Mouse (Mus musculus): Measurements from ENCODE around the gene Gm38431.
"Not testable (repeated sequence)": the region's sequence is repeated elsewhere in the genome, so short reads cannot be mapped to it uniquely, and the experiment has no call there.

Gene Gm38431

DNA sequence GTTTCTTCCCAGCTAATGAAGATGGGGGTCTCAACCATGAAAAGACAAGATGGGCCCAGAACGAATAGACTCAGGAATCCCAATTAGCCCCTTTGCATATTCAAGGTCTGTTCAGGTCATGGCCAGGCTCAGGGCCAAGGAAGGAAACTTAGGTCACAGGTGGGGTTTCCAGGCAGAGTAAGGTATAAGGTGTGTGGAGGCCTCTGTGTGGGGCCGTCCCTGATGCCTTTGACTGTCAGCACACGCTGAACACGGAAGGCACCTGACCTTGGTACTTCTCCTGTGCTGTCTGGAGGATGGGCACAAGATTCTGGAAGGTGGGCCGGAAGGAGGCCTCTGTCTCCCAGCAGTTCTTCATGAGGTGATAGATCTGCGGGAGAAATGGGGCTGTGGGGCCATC, 13.0 kb upstream of the Gm38431 start:
- no peak for DNase-seq

- DNase-seq = no peak
Measured at GRCm38 (mm10) chr9:21102076-21102475, 10.3 kb upstream of the Gm38431 start.

- no peak for DNase-seq
Measured at GRCm38 (mm10) chr9:21100447-21101161, 8.8 kb upstream of the Gm38431 start.

- DNase-seq = no peak
Measured at GRCm38 (mm10) chr9:21097793-21098192, 6.0 kb upstream of the Gm38431 start.

DNA sequence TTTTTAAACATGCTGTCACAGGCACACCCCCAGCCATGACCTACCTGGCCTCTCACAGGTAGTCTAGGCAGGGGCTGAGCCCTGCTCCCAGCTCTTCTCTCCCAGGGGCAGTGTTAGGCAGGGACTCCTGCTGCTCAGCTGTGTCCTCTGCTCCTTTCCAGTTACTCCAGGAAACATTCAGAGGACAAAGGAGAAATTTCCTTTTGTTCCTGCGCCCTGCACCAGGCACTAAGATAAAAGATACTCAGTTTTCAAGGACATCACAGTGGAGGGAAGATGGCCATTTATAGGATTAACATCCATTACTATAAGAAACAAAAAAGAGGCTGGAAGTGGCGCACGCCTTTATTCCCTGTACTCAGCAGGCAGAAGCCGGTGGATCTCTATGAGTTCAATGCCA, 4.2 kb upstream of the Gm38431 start:
- DNase-seq = no peak

DNA sequence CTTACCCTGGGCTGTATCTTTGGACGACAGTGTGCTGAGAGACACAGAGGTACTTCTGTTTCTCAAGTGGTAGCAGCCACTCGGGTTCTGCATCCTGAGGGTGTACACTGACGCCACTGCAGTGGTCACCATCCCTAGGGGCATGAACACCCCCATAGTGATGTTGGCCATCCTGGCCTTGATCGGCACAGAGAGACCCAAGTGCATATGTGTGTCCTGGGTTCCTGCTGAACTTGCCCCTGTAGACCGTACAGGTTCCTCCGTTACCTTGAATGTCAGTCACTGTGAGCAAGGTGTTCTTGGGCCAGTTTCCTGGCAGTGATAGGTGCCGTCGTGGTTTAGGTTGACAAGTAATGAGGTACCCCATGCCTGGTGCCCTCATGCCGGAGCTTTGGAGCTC, 1.6 kb upstream of the Gm38431 start:
- no peak for DNase-seq

DNA sequence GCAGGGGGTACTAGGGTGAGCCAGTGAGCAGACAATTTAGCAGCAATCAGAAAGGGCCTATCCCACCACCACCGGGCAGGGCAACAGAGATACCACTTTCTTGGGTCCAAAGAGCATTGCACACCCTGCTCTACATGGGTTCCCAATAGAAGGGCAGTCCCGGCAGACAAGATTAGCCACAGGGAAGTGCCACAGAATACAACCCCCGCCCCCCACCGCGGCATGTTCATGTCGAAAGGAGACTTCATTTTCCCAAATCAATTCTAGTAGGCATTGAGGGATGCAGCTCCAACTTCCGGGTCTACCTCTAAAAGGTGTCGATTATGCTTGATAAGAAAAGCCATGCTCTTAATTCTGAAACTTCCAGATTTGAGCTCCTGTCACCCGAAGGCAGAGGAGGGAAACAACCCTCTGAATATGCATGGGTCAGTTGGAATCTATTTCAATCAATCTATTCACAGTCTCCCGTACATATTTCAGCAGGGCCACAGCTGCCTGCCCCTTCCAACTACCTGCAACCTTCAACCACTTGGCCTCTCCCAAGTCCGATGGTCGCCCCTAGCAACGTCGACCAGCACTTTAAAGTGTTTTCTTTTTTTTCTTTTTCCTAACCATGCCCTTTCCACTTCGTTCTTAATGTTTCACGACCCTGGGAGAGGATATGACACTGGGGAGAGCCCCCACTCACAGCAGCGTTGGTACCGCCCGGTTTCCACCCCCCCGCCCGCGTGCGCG, 658 bp downstream of the Gm38431 start:
- no peak for DNase-seq

DNA sequence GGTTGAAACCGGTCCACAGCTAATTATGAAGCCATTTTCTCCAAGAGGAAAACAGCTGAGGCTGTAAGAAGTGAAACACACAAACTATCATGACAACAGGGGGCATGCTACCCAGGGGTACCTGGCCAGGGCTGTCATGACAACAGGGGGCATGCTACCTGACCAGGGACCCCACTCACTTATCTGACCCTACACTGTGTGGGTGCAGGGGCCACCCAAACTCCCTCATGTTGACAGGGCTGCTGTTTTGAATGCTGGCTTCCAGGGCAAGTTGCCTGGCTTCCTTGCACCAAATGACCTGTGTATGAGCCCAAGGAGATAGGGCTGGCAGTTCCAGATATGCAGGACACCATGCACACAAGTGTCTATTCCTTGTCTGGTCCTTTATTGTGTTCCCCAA, 1.3 kb downstream of the Gm38431 start:
- no peak for DNase-seq

DNA sequence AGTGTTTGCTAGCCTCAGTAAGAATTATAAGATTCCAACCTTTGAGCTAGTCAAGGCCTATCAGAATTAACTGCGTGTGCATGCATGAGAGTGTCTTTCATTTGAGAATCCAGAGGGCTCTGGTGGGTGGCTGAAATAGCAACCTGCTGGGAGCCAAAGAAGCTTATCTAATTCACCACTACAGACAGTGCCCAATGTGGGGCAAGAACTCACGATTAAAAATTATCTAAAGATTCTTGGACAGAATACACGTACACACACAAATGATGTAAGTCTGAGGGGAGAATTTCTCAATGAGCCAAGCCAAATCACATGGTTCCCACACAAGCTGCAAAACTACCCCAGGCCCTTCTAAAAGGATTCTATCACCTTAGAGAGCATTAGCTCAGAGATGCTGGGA, 8.5 kb downstream of the Gm38431 start:
- DNase-seq = no peak

DNA sequence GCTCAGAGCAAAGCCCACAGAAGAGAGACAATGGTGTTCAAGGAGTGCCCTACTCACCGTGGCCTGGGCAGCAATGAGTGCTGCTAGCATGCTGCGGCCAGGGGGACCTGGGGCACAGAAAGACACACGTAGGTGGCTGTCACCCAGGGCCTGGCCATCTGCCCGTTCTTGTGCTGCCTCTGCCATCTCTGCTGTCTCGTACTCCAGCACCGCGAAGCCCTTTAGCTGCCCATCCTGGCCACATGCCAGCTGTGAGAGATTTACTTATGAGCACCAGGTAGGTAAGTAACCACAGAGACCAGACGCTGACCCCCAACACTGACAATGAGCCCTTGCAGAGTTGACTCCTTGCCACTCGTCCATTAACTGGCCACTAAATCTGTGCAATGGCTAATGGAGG, 10.7 kb downstream of the Gm38431 start:
- DNase-seq = peak in 1 of 2 experiments; percentile 20

- DNase-seq = no peak
Measured at GRCm38 (mm10) chr9:21075625-21076024, 16.2 kb downstream of the Gm38431 start.

DNA sequence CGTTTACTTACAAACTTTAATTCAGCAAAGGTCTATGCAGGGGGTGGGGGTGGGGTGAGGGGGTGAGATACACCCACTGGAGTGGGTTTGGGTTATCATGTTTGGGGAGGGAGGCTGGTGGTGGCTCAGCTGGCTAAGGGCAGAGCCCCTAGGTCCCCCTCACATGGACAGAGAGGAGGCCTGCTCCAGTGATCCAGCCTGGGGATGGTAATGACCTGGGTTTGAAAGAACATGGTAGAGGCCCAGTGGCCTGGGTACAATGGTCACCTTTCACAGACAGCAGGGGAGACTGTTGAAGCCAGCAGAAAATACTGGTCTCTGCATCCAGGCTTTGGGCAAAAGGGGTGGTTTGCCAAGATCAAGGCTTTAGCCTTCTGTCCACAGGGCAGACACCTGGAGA, 17.6 kb downstream of the Gm38431 start:
- DNase-seq = no peak

GRCm38 (mm10) chr9:21073044-21073840, 18.6 kb downstream of the Gm38431 start, which contains the start of the genes Gm49373 and Fdx1l:
Gm49373 (minus strand) TSS chr9:21073096.
Fdx1l (minus strand) TSS chr9:21073614.
- DNase-seq = peak; percentile 88 to 89

DNA sequence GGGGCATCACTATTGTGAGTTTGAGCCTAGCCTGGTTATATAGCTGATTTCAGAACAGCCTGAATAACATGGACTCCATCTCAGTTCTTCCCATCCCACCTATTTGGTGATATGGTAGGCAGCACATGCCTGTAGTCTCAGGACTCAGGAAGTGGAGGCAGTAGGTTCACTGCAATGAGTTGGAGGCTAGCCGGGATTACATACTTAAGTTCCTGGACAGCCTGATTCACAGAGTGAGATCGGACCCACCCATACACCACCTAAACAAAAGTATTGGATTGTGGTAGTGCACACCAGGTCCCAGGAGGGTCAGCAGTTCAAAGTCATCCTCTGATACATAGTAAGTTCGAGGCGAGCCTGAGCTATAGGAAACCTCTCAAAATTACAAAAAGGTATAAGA, 19.2 kb downstream of the Gm38431 start:
- DNase-seq = no peak

DNA sequence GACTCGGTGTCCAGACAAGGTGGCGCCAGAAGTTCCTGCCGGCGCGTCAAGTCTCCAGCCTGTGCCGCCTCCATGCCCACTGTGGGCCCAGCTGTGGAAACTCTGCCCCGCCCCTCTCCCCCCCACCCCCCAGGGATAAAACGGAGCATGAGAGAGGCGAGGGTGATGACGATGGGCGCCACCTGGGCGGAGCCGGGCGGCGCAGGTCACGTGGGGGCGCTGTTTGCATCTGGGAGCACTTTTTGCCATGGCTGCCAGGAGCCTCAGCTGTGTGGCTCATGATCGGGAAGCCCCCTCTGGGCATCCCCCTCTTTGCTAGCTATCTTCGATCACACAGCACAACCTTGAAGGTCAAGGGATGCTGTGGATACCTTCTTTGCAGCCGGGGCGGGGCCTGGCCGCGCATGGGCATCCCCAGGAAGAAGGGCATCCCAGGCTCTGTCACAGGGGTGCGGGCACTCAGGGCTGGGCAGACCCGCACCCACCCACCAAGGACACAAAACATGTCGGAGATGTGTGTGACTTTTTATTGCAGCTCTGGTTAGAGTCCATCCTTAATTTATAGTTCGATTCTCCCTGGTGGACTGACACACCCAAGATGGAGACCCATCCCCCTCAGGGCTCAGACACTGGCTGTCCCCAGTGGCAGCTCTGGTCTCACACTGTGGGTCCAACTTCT, 24.7 kb downstream of the Gm38431 start, which contains the start of gene Zglp1:
TSS of gene Zglp1 (minus strand) at position 88 of the 679 bp plus-strand sequence.
- no peak for DNase-seq

GRCm38 (mm10) chr9:21062928-21063327, 28.9 kb downstream of the Gm38431 start:
- no peak for DNase-seq

DNA sequence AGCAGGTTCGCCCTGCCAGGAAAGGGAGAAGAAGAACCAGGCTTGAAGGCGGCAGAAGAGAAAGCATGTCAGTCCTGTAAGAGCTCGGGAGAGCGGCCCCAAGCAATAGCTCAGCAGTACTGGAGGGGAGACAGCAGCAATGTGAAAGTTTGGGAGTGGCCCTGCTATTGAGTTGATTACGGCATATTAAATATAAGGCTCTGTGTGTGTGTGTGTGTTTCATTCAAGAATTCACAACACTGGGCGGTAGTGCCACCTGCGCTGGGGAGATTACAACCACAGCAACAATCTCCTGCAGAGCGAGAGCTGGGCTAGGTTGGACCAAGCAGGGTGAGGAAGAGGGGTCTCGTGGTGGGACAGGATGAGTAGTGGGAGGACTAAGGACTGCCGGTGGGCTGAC, 40.2 kb downstream of the Gm38431 start:
- no peak for DNase-seq

DNA sequence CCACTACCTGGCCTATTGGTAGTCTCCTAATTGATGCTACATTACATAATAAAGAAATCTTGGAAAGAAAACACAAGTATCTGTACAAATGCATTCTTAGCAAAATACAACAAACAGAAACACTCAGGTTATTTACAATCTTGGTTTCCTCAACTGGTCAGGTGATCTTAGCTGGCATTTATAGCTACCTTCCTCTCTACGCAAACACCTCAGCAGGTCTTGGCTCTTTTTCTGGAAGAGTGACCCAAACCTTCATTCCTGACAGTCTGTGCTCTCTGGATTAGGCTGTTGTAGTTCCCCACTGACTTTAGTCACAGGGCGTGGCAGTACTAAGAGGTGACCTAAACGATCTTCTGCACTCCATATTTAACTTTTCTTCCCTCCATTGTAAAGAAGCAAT, 46.6 kb downstream of the Gm38431 start:
- no peak for DNase-seq

DNA sequence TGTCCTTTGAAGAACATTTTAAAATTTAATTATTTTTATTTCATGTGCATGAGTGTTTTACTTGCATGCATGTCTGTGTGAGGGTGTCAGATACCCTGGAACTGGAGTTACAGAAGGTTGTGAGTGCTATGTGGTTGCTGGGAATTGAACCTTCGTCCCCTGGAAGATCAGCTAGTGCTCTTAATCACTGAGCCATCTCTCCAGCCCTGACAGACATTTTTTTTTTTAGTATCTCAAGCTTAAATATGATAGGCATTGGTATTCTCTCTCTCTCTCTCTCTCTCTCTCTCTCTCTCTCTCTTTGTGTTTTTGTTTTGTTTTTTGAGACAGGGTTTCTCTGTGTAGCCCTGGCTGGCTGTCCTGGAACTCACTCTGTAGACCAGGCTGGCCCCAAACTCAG, 47.0 kb downstream of the Gm38431 start:
- not testable (repeated sequence) for DNase-seq

- DNase-seq = no peak
Measured at GRCm38 (mm10) chr9:21043563-21043962, 48.2 kb downstream of the Gm38431 start.

DNA sequence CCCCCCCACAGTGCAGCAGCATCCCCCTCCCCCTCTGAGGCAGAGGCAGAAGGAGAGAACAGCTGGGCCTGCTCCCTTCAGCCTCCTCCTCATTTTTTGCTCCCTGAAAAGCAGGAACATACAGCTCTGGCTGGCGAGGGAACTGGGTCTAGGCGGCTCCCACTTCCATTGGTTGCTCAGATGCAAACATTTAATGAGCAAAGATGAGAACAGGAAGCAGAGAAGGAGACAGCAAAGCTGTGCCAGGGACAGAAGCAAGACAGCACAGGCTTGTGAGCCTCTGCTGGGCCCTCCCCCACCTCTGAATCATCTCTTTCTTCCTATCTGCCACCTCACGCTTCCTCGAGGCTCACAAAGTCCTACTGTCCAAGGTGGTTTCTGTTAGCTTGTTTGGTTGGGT, 50.5 kb downstream of the Gm38431 start:
- no peak for DNase-seq

DNA sequence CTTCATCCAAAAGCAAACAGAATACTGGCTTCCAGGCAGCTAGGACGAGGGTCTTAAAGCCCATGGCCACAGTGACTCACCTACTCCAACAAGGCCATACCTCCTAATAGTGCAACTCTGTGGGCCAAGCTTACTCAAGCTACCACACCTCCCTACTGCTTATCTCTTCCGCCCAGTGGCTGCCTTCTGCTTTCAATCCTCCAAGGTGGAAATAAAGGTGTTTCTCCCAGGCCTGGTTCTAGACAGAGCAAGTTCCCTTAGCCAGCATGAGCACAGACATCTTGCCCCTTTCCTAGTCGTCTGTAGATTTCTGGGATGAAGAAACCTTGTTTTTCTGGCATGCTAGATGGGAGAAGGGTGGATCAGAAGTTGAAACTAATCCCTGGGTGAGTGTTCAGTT, 52.0 kb downstream of the Gm38431 start:
- no peak for DNase-seq

GRCm38 (mm10) chr9:21037481-21037891, 54.3 kb downstream of the Gm38431 start:
- peak; percentile 23 to 25 for DNase-seq

All from cerebellum, postnatal 36 days (tissue).